Comparison of ENCODE assay signal across 11 mouse cellular contexts in genomic region chr16:24913641-24914392, GRCm38 (mm10).
DNase-seq lines count a peak whose midpoint lies in the region; ATAC-seq and TF ChIP-seq lines count a peak whose summit lies in the region.
"Had no signal": no experiment of that assay in that cellular context is flagged by ENCODE, and none has a peak within 500 bp of the region (broad histone marks: within the 10 kb centered on the region; RNA-seq: fewer than 3 reads in every experiment).

No protein-coding gene starts in this region.

- WGBS in heart, adult 2 months: 27% methylated on average over 7 of the region's 7 CpGs
- WGBS in lung, postnatal 0 days: 48% methylated on average over 7 of the region's 7 CpGs

- peaks cover 18% of the 10 kb centered on the region for H3K4me1 ChIP-seq in heart, adult 2 months (ENCODE audit: control insufficient read depth, insufficient read depth, low read length)
- H3K4me1 ChIP-seq in lung, postnatal 0 days (ENCODE audit: insufficient read depth, low read depth, low read length): peaks cover 4% of the 10 kb centered on the region; the same call in 1 of the 2 replicates
- H3K4me1 ChIP-seq: midbrain, embryonic 10.5 days had no signal

- H3K27ac ChIP-seq in heart, adult 2 months: peak overlapping the region; percentile 62
- H3K27ac ChIP-seq in lung, postnatal 0 days (ENCODE audit: low read length): peak overlapping the region; percentile 32; the same call in 1 of the 2 replicates
- H3K27ac ChIP-seq: kidney, postnatal 0 days; midbrain, embryonic 10.5 days had no signal

- no peak overlapping the region for H3K9ac ChIP-seq in heart, adult 2 months (ENCODE audit: low read depth, low read length)
- H3K9ac ChIP-seq in lung, postnatal 0 days (replicated peaks; ENCODE audit: low read depth): no peak overlapping the region

- no peak for TF ChIP-seq POLR2A in heart, adult 2 months (IDR thresholded peaks at IDR 0.05; ENCODE audit: insufficient read depth, low read depth, low read length)

- TF ChIP-seq CTCF in heart, adult 2 months (IDR thresholded peaks at IDR 0.05): no peak
- TF ChIP-seq CTCF in lung, postnatal 0 days (IDR thresholded peaks at IDR 0.05): no peak

- intact Hi-C loops in heart, adult 2 months (cut with DNase I): loop anchor here (5.0 to 10.0 kb wide), 2 partner anchors 148 to 351 kb away; no protein-coding TSS in a partner anchor
- intact Hi-C loops in heart, postnatal 25 days (cut with DNase I): no loop called here

- H3K4me2 ChIP-seq in lung, postnatal 0 days (replicated peaks; ENCODE audit: low read depth, low read length): no peak overlapping the region

- TF ChIP-seq EP300 in heart, adult 2 months (IDR thresholded peaks at IDR 0.05; ENCODE audit: insufficient read depth, low read depth, low read length): no peak
- 0 out of 2 replicates have a peak, but pooled peaks have one; percentile 7 for TF ChIP-seq EP300 in lung, postnatal 0 days (IDR thresholded peaks at IDR 0.05)

- H3K4me3 ChIP-seq in heart, adult 2 months: no peak overlapping the region
- H3K4me3 ChIP-seq in lung, postnatal 0 days (ENCODE audit: low read depth, low read length): no peak overlapping the region
- H3K4me3 ChIP-seq: midbrain, embryonic 10.5 days had no signal

- no peaks in the 10 kb centered on the region for H3K9me3 ChIP-seq in lung, postnatal 0 days (ENCODE audit: low read length)
- H3K9me3 ChIP-seq: midbrain, embryonic 10.5 days had no signal

- no peaks in the 10 kb centered on the region for H3K79me2 ChIP-seq in heart, adult 2 months (replicated peaks; ENCODE audit: control insufficient read depth, insufficient read depth, low read length)

- H3K27me3 ChIP-seq in heart, adult 2 months (ENCODE audit: control insufficient read depth, insufficient read depth, low read length): no peaks in the 10 kb centered on the region
- H3K27me3 ChIP-seq in lung, postnatal 0 days (replicated peaks; ENCODE audit: insufficient read depth, low read length): no peaks in the 10 kb centered on the region

- peaks cover 8% of the 10 kb centered on the region for H3K36me3 ChIP-seq in heart, adult 2 months (ENCODE audit: control insufficient read depth, insufficient read depth, low read length)
- no peaks in the 10 kb centered on the region for H3K36me3 ChIP-seq in lung, postnatal 0 days (ENCODE audit: insufficient read depth, low read length)
- H3K36me3 ChIP-seq: midbrain, embryonic 10.5 days had no signal

- DNase-seq in heart, adult 2 months: peak in 1 of 2 experiments; percentile 35
- DNase-seq in heart, postnatal 25 days (ENCODE audit: low spot score): no peak
- DNase-seq in urinary bladder, postnatal 14 days (ENCODE audit: low spot score): peak; percentile 26
- no peak for DNase-seq in urinary bladder, postnatal 10 days (ENCODE audit: low spot score)
- DNase-seq in lung, postnatal 0 days (ENCODE audit: low spot score): peak; percentile 85
- no peak for DNase-seq in retina, embryonic 14.5 days (ENCODE audit: low spot score)
- DNase-seq in retina, postnatal 1 day: no peak
- no peak for DNase-seq in right cerebral cortex, postnatal 25 days
- DNase-seq: embryo, embryonic 11 days had no signal

- ATAC-seq in lung, postnatal 0 days: peak; percentile 54

Comparison
In these comparisons a context has a peak if more than half of its experiments do, and no peak if none do; other contexts are left out.
1. DNase-seq: peak in urinary bladder, postnatal 14 days (single experiment) and lung, postnatal 0 days (single experiment); none in heart, postnatal 25 days (single experiment), urinary bladder, postnatal 10 days (single experiment), retina, embryonic 14.5 days (single experiment), retina, postnatal 1 day (single experiment) and right cerebral cortex, postnatal 25 days (single experiment).